Mouse (Mus musculus): ENCODE data around the gene Gpr152. TPM values are rescaled to one million over a fixed set of nuclear protein-coding genes. Genes with fewer than 3 reads are reported as not detected.

Gene Gpr152
- not detected for polyA plus RNA-seq (2014; fragmentation: Illumina TruSeq; extraction: RNeasy Lipid Tissue Mini Kit (QIAGEN cat#74804); ENCODE audit: insufficient read depth, low read depth, low replicate concordance)

DNA sequence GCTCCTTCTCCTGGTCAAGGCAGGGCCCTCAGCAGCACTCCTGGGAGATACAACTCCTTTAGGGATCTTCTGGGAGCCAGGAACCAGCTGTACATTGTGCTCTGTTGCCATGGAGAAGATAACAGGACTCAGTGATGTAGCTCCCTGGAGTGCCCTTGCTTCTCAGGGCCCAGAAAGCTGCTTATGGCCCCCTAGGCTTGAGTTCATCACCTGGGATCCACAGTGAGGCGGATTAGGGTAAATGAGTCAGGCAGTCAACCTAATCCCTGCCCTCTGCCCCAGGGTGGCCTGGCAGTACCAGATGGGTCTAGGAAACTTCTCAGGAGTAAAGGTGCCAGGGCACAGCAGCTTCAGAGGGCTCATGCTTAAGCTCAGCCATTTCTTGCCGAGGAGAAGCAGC, at the start of gene Gpr152:
Gene Gpr152 (plus strand): TSS at position 342 of the 400 bp plus-strand sequence.

DNA sequence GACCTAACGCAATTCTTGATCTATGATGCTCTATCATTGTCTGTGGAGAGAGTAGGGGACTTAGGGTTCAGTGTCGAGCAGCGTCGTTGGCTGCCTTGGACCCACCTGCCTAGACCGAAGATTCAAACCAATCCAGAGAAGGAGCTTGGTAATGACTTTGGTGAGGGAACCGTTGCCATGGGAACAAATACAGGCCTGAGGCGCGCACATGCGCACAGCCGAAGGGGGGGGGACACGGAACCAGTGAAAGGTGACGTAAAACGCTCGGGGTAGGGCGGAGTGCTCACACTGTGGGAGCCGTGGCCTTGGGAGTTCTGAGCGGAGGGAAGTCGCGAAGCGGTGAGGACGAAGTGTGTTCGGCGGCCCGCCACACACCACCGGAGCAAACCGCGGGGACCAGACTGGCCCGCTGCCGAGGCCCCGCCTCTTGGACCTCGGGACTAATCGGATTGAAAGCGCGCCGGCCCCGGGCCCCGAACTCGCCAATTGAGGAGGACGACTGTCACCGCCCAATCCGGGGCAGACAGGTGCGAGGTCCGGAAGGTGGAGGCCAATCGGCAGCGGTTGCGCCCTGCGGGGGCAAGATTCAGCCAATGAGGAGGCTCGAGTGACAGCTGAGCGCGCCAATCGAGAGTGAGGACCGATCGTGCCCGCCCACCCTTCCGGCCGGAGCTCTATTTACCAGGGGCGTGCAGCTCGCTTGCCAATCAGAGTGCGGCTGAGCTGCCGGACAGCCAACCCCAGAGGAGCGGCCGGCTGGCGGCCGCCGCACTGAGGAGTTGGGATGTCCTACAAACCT, 42.7 kb upstream of the Gpr152 start, which contains the start of gene Cdk2ap2:
Gene Cdk2ap2 (plus strand): TSS at position 541 of the 799 bp plus-strand sequence.

DNA sequence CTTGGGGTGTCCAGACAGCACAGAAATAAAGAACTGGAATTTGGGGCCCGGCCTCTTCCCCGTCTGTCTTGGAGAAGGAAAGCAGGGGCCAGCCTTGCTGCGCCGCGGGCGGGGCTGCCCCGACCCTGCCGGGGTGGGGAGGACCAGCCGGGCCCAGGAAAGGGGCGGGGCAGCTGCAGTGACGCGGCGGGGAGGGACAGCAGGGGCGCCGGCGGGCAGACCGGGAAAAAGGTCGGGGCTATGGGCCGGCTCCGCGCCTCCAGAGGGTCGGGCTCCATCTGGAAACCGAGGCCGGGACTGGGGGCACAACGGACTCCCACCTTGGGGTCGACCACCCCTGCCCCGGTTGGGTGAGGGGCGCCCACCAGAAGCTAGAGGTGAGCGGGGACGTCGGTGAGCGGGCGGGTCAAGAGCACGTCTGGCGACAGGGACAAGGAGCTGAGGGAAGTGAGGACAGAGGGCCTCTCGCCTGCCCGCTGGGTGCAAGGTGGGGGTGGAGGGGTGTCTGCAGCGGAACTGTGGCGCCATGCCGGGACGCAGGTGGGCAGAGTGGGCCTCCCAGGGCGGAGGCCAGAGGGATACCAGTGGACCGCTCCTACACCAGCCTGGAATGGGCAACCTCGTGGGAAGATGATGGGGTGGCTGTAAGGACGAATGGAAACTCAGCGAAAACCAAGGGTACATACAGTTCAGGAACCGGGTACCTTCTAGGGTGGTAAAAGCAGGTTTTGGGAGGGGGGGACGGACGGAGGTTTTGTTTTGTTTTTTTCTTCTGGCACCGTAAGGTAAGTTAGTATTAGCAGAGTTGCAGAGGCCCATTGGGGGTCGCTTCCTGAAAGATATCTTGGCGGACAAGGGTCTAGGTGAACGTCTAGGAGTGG, 39.5 kb upstream of the Gpr152 start, which contains the start of gene Pitpnm1:
Gene Pitpnm1 (plus strand): TSS at position 162 of the 881 bp plus-strand sequence.

DNA sequence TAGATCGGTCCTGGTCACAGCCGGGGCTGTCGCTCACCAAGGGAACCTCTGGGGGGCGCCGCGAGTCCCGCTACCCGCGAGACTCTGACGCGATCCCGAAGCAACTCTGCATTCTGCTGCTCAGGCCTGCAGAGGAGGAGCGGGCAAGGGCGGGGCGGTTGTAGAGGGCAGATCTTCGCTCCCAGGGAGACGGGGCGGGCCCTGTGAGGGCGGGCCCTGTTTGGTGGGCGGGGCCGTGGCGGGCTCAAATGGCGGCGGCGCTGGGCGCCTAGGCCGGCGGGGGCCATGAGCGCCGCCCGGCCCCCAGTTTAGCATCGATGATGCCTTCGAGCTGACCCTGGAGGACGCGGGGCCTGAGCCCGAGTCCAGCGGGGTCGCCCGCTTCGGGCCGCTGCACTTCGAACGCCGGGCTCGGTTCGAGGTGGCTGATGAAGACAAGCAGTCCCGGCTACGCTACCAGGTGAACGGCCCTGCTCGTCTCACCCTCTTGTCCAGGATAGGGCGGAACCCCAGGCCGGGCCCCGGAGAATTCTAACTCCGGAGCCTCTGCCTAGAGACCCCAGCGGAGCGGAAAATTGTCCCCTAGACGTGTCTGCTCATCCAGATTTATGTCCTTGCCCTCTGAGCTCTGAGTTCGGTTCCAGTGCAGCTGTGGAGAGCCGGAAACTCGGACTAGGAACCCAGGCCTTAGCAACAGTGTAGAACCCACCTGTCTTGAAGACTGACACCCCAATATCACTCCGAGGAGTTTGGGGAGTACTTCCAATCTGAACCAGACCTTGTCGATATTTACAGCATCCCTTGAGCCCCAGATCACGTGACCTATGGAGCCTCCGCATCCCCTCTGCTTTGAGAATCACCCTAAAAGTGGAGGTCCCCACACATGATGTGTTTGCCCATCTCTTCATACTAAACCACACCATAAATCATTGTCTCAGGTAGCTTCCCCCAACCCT, 13.6 kb upstream of the Gpr152 start, which contains the start of gene Aip:
Gene Aip (minus strand): TSS at position 118 of the 956 bp plus-strand sequence.

DNA sequence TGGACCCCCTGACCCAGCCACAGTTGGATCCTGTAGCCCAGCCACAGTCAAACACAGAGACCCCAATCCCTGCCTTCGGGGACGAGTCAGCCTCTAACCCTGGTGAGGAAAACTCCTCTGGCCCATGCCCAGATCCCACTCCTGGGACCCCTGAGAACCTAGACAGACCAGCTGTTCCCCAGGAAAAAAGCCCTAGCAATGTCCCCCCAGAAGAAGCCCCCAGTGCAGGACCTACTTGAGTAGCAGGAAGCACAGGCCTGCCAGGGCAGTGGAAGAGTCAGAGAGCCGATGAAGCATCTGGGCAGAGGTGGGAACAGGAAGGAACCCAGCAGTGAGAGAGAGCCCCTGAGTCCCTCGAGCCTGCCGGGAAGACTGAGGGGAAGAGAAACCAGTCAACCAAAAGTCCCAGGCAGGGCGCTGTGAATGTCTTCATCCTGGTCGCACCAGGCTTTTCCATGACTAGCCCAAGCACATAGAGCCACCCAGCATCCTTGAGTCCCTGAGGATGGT, 4.2 kb downstream of the Gpr152 start, which contains the start of gene Cabp4:
Gene Cabp4 (minus strand): TSS at position 275 of the 510 bp plus-strand sequence.

DNA sequence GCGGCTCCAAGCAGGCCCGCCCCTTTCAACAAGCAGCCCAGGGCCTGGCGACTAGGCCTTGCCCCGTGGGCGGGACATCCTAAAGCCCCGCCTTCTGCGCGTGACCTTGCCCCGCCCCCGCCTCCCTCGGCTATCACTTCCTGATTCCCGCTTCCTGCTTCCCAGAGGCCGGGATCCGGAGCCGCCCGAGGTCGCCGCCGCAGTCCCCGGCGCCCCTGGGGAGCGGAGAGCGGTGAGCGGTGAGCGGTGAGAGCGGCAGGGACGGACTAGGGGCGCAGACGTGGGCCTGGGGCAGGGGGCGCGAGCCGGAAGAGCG, 8.9 kb downstream of the Gpr152 start, which contains the start of gene Coro1b:
Gene Coro1b (plus strand): TSS at position 129 of the 316 bp plus-strand sequence.

DNA sequence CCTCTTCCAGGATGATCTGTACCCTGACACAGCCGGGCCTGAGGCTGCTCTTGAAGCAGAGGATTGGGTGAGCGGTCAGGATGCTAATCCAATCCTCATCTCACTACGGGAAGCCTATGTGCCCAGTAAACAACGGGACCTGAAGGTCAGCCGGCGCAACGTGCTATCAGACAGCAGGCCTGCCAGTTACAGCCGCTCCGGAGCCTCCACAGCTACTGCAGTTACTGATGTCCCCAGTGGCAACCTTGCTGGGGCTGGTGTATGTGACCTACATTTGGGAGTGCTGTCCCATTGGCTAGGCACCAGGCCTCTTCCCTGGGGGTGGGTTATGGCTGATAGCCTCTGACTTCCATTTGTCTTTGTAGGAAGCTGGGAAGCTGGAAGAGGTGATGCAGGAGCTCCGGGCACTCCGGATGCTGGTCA, 13.7 kb downstream of the Gpr152 start, which contains the start of gene Ptprcap:
Gene Ptprcap (plus strand): TSS at position 373 of the 423 bp plus-strand sequence.

DNA sequence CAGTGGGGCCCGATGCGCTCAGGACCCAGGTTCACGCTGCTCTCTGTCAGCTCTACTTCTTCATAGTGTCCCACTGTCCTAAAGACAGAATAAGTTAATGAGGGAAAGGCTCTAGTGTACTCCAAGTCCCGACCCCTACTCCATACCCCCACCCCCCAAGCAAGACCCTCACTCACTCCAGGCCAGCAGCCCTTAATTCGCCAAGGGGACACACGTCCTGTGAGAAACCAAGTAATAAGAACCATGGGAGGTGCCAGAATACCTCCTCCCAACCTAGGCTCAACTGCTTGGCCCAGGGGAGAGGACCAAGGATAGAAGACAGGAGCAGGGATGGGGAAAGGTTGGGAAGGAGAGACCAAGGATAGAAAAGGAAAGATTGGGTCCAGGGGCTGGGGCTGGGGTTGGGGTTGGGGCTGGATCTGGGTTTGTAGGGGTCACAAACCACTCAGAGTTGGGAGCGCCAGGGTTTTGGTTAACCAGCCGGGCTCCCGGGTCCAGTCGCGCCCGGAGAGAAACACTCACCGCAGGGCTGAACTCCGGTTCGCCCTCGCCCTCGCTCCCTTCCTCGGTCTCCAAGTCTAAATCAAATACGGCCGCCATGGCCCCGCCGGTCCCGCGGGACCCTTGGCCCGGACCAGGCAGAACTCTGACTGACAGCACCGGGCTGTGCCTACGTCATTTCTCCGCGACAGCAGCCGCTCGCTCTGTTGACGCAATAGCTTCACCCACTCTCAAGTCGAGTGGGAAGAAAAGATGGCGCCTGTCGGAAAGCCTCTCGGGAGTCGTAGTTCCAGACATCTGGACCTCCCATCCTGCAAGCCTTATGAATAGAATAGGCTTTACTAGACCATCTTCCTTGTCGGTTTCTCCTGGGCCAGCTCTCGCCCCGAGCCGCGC, 23.3 kb downstream of the Gpr152 start, which contains the start of gene Rps6kb2:
Gene Rps6kb2 (minus strand): TSS at position 709 of the 897 bp plus-strand sequence.

DNA sequence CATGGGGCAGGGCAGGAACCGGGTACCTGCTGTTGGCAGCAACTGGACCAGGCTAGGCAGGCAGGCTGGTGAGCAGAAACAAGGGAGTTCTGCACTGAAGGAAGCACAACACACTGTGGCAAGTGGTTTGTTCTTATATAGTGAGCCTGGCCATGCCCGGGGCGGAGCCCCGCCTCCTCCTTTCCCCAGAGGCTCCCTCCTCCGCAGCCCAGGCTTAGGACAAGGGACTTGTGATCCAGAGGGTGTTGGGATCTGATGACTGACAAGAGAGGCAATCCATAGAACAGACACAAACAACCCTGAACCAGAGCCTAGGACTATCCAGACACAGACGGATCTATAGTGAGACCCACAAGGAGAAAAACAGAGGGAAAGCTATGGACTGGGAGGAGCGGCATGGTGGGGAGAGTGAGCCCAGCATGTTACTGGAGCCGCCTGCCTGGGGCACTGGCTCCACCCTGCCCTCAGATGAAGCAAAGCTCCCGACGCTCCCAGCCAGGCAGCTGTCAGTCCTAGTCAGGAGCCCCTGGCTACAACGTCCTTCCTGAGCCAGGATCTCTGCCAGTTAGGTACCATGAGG, 35.9 kb downstream of the Gpr152 start, which contains the start of gene Carns1:
Gene Carns1 (minus strand): TSS at position 112 of the 580 bp plus-strand sequence.

DNA sequence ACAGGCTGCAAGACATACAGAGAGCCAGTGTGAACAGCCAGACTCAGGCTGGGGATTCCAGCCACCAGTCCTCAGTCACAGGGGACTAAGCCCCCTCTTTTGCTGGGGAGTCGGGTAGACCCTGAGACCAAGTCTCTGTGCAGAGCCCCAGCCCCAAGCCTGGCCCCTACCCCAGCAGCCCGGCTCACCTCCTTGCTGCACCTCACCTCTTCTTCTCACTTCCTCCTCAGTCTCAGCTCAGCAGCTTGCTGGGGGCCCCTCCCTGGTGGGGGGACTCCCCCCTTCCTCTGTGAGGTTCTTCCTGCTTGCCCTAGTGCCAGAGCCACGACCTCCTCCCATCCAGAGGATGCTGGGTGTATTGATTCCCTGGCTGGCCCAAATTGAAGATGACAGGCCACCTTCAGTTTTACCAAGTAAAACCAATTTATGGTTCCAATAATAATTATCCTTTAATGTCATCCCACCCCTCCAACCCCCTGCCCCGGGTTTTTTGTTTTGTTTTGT, 51.3 kb downstream of the Gpr152 start, which contains the start of gene Tbc1d10c:
Gene Tbc1d10c (minus strand): TSS at position 454 of the 504 bp plus-strand sequence.

DNA sequence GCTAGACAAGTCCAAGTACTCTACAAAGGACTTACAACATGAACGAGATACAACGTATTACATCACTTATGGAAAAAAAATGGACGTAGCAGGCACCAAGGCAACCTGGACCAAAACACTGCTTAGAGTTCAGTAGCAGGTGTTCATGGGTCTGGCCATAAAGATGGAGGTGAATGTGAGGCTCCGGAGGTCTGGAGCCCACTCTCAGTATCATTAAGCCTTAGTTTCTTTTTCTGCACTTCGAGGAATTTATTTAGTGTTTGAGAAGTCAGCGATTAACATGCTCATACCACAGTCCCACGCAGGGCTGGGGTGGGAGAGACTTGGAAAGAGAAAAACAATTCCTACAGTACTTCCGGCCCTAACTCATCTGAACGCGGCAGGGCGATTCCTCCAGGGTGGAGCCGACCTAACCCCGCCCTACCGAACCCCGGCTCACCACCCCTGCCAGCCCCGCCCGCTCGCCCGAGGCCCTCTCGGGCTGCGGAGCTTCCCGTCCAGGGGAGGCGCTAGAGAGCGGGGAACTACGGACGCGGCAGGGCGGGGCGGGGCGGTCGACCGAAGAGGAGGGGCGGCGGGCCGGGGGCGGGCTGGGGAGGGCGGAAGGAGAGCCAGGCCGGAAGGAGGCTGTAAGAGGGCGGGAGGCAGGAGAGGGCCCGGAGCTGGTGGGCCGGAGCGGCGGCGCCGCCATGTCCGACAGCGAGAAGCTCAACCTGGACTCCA, 52.1 kb downstream of the Gpr152 start, which contains the start of gene Ppp1ca:
Gene Ppp1ca (plus strand): TSS at position 538 of the 723 bp plus-strand sequence.

Other genes starting within 250 kb of the Gpr152 start
- gene Tcirg1, start 232.7 kb upstream of the Gpr152 start, polyA plus RNA-seq (2014; fragmentation: Illumina TruSeq; extraction: RNeasy Lipid Tissue Mini Kit (QIAGEN cat#74804); ENCODE audit: insufficient read depth, low read depth, low replicate concordance), result 35.0 TPM
- gene Ndufs8, start 227.0 kb upstream of the Gpr152 start, polyA plus RNA-seq (2014; fragmentation: Illumina TruSeq; extraction: RNeasy Lipid Tissue Mini Kit (QIAGEN cat#74804); ENCODE audit: insufficient read depth, low read depth, low replicate concordance), result 140 TPM
- gene Aldh3b1, start 210.0 kb upstream of the Gpr152 start, polyA plus RNA-seq (2014; fragmentation: Illumina TruSeq; extraction: RNeasy Lipid Tissue Mini Kit (QIAGEN cat#74804); ENCODE audit: insufficient read depth, low read depth, low replicate concordance), result 53.6 TPM
- gene Unc93b1, start 204.6 kb upstream of the Gpr152 start, polyA plus RNA-seq (2014; fragmentation: Illumina TruSeq; extraction: RNeasy Lipid Tissue Mini Kit (QIAGEN cat#74804); ENCODE audit: insufficient read depth, low read depth, low replicate concordance), result 56.9 TPM
- gene Aldh3b3, start 181.1 kb upstream of the Gpr152 start, polyA plus RNA-seq (2014; fragmentation: Illumina TruSeq; extraction: RNeasy Lipid Tissue Mini Kit (QIAGEN cat#74804); ENCODE audit: insufficient read depth, low read depth, low replicate concordance), result 0.20 TPM
- 0.83 TPM for gene Aldh3b2, start 167.5 kb upstream of the Gpr152 start, polyA plus RNA-seq (2014; fragmentation: Illumina TruSeq; extraction: RNeasy Lipid Tissue Mini Kit (QIAGEN cat#74804); ENCODE audit: insufficient read depth, low read depth, low replicate concordance)
- 10.1 TPM for gene Acy3, start 153.2 kb upstream of the Gpr152 start, polyA plus RNA-seq (2014; fragmentation: Illumina TruSeq; extraction: RNeasy Lipid Tissue Mini Kit (QIAGEN cat#74804); ENCODE audit: insufficient read depth, low read depth, low replicate concordance)
- gene Tbx10, start 147.0 kb upstream of the Gpr152 start, polyA plus RNA-seq (2014; fragmentation: Illumina TruSeq; extraction: RNeasy Lipid Tissue Mini Kit (QIAGEN cat#74804); ENCODE audit: insufficient read depth, low read depth, low replicate concordance), result not detected
- 19.1 TPM for gene Nudt8, start 139.2 kb upstream of the Gpr152 start, polyA plus RNA-seq (2014; fragmentation: Illumina TruSeq; extraction: RNeasy Lipid Tissue Mini Kit (QIAGEN cat#74804); ENCODE audit: insufficient read depth, low read depth, low replicate concordance)
- 0.23 TPM for gene Gm49405, start 139.2 kb upstream of the Gpr152 start, polyA plus RNA-seq (2014; fragmentation: Illumina TruSeq; extraction: RNeasy Lipid Tissue Mini Kit (QIAGEN cat#74804); ENCODE audit: insufficient read depth, low read depth, low replicate concordance)
- gene Doc2g, start 136.5 kb upstream of the Gpr152 start, polyA plus RNA-seq (2014; fragmentation: Illumina TruSeq; extraction: RNeasy Lipid Tissue Mini Kit (QIAGEN cat#74804); ENCODE audit: insufficient read depth, low read depth, low replicate concordance), result 4.9 TPM
- gene Ndufv1, start 127.0 kb upstream of the Gpr152 start, polyA plus RNA-seq (2014; fragmentation: Illumina TruSeq; extraction: RNeasy Lipid Tissue Mini Kit (QIAGEN cat#74804); ENCODE audit: insufficient read depth, low read depth, low replicate concordance), result 85.5 TPM
- 401 TPM for gene Gstp1, start 101.8 kb upstream of the Gpr152 start, polyA plus RNA-seq (2014; fragmentation: Illumina TruSeq; extraction: RNeasy Lipid Tissue Mini Kit (QIAGEN cat#74804); ENCODE audit: insufficient read depth, low read depth, low replicate concordance)
- 28.2 TPM for gene Gstp2, start 93.8 kb upstream of the Gpr152 start, polyA plus RNA-seq (2014; fragmentation: Illumina TruSeq; extraction: RNeasy Lipid Tissue Mini Kit (QIAGEN cat#74804); ENCODE audit: insufficient read depth, low read depth, low replicate concordance)
- 10.6 TPM for gene Gstp3, start 80.2 kb upstream of the Gpr152 start, polyA plus RNA-seq (2014; fragmentation: Illumina TruSeq; extraction: RNeasy Lipid Tissue Mini Kit (QIAGEN cat#74804); ENCODE audit: insufficient read depth, low read depth, low replicate concordance)
- 0.93 TPM for gene Cabp2, start 58.2 kb upstream of the Gpr152 start, polyA plus RNA-seq (2014; fragmentation: Illumina TruSeq; extraction: RNeasy Lipid Tissue Mini Kit (QIAGEN cat#74804); ENCODE audit: insufficient read depth, low read depth, low replicate concordance)
- 128 TPM for gene Cdk2ap2, start 42.6 kb upstream of the Gpr152 start, polyA plus RNA-seq (2014; fragmentation: Illumina TruSeq; extraction: RNeasy Lipid Tissue Mini Kit (QIAGEN cat#74804); ENCODE audit: insufficient read depth, low read depth, low replicate concordance)
- 24.1 TPM for gene Pitpnm1, start 39.8 kb upstream of the Gpr152 start, polyA plus RNA-seq (2014; fragmentation: Illumina TruSeq; extraction: RNeasy Lipid Tissue Mini Kit (QIAGEN cat#74804); ENCODE audit: insufficient read depth, low read depth, low replicate concordance)
- gene Aip, start 13.9 kb upstream of the Gpr152 start, polyA plus RNA-seq (2014; fragmentation: Illumina TruSeq; extraction: RNeasy Lipid Tissue Mini Kit (QIAGEN cat#74804); ENCODE audit: insufficient read depth, low read depth, low replicate concordance), result 110 TPM
- not detected for gene Cabp4, start 4.2 kb downstream of the Gpr152 start, polyA plus RNA-seq (2014; fragmentation: Illumina TruSeq; extraction: RNeasy Lipid Tissue Mini Kit (QIAGEN cat#74804); ENCODE audit: insufficient read depth, low read depth, low replicate concordance)
- 121 TPM for gene Coro1b, start 8.8 kb downstream of the Gpr152 start, polyA plus RNA-seq (2014; fragmentation: Illumina TruSeq; extraction: RNeasy Lipid Tissue Mini Kit (QIAGEN cat#74804); ENCODE audit: insufficient read depth, low read depth, low replicate concordance)
- gene Ptprcap, start 13.8 kb downstream of the Gpr152 start, polyA plus RNA-seq (2014; fragmentation: Illumina TruSeq; extraction: RNeasy Lipid Tissue Mini Kit (QIAGEN cat#74804); ENCODE audit: insufficient read depth, low read depth, low replicate concordance), result 41.4 TPM
- gene Rps6kb2, start 23.6 kb downstream of the Gpr152 start, polyA plus RNA-seq (2014; fragmentation: Illumina TruSeq; extraction: RNeasy Lipid Tissue Mini Kit (QIAGEN cat#74804); ENCODE audit: insufficient read depth, low read depth, low replicate concordance), result 19.1 TPM
- gene Carns1, start 35.7 kb downstream of the Gpr152 start, polyA plus RNA-seq (2014; fragmentation: Illumina TruSeq; extraction: RNeasy Lipid Tissue Mini Kit (QIAGEN cat#74804); ENCODE audit: insufficient read depth, low read depth, low replicate concordance), result 2.5 TPM
- gene Tbc1d10c, start 51.5 kb downstream of the Gpr152 start, polyA plus RNA-seq (2014; fragmentation: Illumina TruSeq; extraction: RNeasy Lipid Tissue Mini Kit (QIAGEN cat#74804); ENCODE audit: insufficient read depth, low read depth, low replicate concordance), result 22.1 TPM
- 290 TPM for gene Ppp1ca, start 52.3 kb downstream of the Gpr152 start, polyA plus RNA-seq (2014; fragmentation: Illumina TruSeq; extraction: RNeasy Lipid Tissue Mini Kit (QIAGEN cat#74804); ENCODE audit: insufficient read depth, low read depth, low replicate concordance)
- 12.4 TPM for gene Rad9a, start 61.9 kb downstream of the Gpr152 start, polyA plus RNA-seq (2014; fragmentation: Illumina TruSeq; extraction: RNeasy Lipid Tissue Mini Kit (QIAGEN cat#74804); ENCODE audit: insufficient read depth, low read depth, low replicate concordance)
- 7.9 TPM for gene Clcf1, start 74.5 kb downstream of the Gpr152 start, polyA plus RNA-seq (2014; fragmentation: Illumina TruSeq; extraction: RNeasy Lipid Tissue Mini Kit (QIAGEN cat#74804); ENCODE audit: insufficient read depth, low read depth, low replicate concordance)
- gene AC109138.7, start 74.6 kb downstream of the Gpr152 start, polyA plus RNA-seq (2014; fragmentation: Illumina TruSeq; extraction: RNeasy Lipid Tissue Mini Kit (QIAGEN cat#74804); ENCODE audit: insufficient read depth, low read depth, low replicate concordance), result not detected
- gene Pold4, start 92.1 kb downstream of the Gpr152 start, polyA plus RNA-seq (2014; fragmentation: Illumina TruSeq; extraction: RNeasy Lipid Tissue Mini Kit (QIAGEN cat#74804); ENCODE audit: insufficient read depth, low read depth, low replicate concordance), result 52.0 TPM
- gene Ssh3, start 129.4 kb downstream of the Gpr152 start, polyA plus RNA-seq (2014; fragmentation: Illumina TruSeq; extraction: RNeasy Lipid Tissue Mini Kit (QIAGEN cat#74804); ENCODE audit: insufficient read depth, low read depth, low replicate concordance), result 12.9 TPM
- gene Ankrd13d, start 143.3 kb downstream of the Gpr152 start, polyA plus RNA-seq (2014; fragmentation: Illumina TruSeq; extraction: RNeasy Lipid Tissue Mini Kit (QIAGEN cat#74804); ENCODE audit: insufficient read depth, low read depth, low replicate concordance), result 2.9 TPM
- 57.2 TPM for gene Grk2, start 166.4 kb downstream of the Gpr152 start, polyA plus RNA-seq (2014; fragmentation: Illumina TruSeq; extraction: RNeasy Lipid Tissue Mini Kit (QIAGEN cat#74804); ENCODE audit: insufficient read depth, low read depth, low replicate concordance)

All from lung, adult 10 weeks (tissue).